Mouse (Mus musculus): ENCODE measurements around the gene Polr3gl.

Polr3gl gene

GRCm38 (mm10) chr3:96555041-96555596 lies 38.9 kb downstream of the Polr3gl start:
- peak; percentile 99 for DNase-seq

- DNase-seq, result peak; percentile 92
Measured at GRCm38 (mm10) chr3:96554251-96554650, 39.7 kb downstream of the Polr3gl start.

- peak; percentile 94 for DNase-seq
Measured at GRCm38 (mm10) chr3:96553601-96554000, 40.4 kb downstream of the Polr3gl start.

- DNase-seq, result peak; percentile 95
Measured at GRCm38 (mm10) chr3:96551890-96552289, 42.1 kb downstream of the Polr3gl start.

GRCm38 (mm10) chr3:96551203-96551602 lies 42.8 kb downstream of the Polr3gl start:
- DNase-seq, result peak; percentile 95

DNA sequence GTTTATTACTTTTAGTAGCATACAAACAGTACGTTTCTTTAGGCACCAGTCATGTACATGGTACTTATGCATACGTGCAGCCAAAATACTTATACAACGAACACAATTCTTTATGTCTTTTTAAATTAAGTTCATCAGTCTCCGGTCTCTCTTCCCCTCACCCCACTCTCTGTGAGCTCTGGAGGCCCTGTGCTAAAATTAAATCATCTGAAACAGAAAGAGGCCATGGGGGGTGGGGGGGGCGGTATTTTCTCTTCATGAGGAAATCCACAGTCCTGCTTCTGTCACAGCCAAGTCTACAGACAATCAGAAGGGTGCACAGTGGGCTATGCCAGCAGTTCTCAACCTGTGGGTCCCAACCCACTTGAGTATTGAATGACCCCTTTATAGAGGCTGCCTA lies 44.6 kb downstream of the Polr3gl start:
- DNase-seq, result no peak

- peak; percentile 91 for DNase-seq
Measured at GRCm38 (mm10) chr3:96548824-96549223, 45.2 kb downstream of the Polr3gl start.

DNA sequence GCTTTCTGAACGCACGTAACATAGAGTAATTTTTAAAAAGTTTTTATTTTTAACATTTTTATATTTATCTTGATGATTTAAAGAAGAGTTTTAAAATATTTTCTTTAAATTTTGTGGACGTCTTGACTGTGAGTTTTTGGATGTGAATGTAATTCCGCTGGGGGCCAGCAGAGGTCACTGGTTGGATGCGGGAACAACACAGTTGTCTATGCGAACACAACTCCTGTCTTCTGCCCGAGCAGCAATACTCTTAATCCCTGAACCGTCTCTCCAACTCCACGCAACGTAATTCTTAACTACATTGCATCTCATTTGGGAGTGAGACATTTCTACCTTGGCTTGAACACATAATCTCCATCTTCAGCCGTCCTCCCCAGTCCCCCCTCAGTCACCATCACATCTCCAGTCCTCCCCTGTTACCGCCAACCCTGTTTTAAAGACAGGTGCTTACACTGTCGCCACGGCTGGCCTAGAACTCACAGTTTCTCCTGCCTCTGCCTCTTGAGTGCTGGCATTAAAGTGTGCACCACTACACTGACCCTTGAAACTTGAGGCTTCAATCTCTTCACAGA lies 46.5 kb downstream of the Polr3gl start:
- peak; percentile 91 for DNase-seq

GRCm38 (mm10) chr3:96546880-96547279 lies 47.1 kb downstream of the Polr3gl start:
- no peak for DNase-seq

DNA sequence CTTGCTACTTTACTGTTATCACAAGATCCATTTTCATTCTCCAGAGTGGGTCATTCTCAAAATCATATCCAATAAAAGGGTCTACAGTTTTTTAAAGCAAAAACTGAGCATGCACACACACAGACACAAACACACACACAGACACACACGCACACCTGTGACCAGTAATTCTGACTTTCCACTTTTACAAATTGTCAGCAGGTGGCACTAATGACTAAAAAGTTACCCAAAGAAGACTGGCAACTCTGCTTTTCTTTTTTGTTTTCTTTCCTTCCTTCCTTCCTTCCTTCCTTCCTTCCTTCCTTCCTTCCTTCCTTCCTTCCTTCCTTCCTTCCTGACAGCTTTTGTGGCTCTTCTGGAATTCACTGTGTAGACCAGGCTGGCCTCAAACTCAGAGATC lies 48.4 kb downstream of the Polr3gl start:
- no peak for DNase-seq

GRCm38 (mm10) chr3:96543345-96543744 lies 50.6 kb downstream of the Polr3gl start:
- DNase-seq, result no peak

DNA sequence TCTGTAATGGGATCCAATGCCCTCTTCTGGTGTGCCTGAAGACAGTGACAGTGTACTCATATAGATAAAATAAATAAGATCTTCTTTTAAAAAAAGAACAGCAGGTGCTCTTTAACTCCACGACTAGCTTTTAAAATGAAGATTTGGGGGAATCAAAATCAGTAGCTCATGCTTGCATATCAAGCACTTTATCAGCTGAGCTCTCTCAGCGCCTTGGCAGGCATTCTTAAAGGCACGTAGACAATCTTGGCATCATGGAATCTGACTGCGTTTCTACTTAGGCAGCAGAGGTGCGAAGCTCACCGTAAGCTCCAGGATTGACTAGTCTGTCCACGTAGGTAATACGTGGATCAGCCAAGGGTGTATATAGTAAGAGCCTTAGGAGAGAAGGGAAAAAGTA lies 51.4 kb downstream of the Polr3gl start:
- DNase-seq, result peak; percentile 74

DNA sequence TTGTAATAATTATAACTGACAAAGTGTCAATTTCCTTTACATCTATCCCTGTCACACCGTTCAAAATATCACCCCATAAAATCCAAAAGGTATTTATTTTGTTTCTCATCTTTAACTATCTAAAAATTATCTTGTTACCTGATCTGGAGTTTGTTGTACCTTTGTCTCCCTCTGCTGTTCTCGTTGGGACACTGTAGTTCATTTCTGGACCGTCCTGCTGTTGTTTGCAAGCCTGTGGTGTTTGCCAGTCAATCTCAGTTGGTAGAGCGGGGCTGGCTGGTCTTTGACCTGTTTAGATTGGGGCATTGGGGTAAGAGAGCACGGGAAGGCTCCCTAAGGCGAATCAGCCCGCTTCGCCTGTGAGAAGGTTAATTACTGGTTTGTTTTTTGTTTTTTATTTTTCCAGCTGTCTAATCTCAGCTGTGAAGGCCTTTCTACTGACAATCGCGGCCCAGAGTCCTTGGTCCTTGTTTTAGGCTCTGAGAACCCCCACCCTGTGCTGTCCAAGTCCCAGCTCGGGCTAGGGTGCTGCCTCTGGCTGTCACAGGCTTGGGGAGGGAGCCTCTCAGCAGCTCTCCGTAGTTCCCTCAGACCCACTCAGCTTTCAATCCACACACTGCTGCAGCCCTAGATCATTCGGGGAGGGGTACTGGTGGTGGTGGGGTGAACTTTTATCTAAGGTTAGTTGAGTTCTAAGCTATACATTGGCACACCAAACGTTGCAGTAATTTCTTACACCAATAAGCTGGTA lies 52.5 kb downstream of the Polr3gl start:
- peak; percentile 81 for DNase-seq

DNA sequence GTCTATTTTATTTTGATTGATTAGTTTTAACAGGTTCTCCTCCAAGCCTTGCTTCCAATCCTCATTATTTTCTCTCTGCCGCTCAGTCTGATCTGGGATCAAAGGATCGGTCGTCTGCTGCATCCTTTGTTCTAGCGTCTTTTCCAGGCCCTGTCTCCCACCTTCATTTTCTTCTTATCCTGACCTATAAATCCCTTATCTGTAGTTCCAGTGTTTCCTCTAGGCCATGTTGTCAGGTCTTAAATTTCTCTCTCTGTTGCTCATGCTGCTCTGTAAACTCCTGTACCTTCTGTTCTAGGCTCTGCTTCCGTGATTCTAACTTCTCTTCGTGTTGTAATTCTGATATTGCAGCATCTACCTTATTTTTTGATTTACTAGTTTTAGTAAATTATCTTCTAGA lies 53.2 kb downstream of the Polr3gl start:
- no peak for DNase-seq

- DNase-seq, result no peak
Measured at GRCm38 (mm10) chr3:96539316-96539715, 54.7 kb downstream of the Polr3gl start.

DNA sequence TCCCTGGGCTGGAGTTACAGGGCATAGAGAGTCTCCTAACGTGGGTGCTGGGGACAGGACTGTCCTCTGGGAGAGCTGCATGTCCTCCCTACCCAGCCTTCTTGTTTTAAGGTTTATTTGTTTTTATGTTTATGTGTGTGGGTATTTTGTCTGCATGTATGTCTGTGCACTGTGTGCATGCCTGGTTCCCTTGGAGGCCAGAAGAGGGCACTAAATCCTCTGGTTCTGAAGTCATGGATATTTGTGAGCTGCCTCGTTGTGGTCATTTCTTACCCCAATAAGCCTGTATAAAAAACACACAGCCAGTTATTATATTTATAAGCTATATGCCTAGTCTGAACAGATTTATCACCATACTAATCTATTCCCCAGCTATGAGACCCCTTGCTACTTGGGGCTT lies 59.7 kb downstream of the Polr3gl start:
- DNase-seq, result peak; percentile 60

DNA sequence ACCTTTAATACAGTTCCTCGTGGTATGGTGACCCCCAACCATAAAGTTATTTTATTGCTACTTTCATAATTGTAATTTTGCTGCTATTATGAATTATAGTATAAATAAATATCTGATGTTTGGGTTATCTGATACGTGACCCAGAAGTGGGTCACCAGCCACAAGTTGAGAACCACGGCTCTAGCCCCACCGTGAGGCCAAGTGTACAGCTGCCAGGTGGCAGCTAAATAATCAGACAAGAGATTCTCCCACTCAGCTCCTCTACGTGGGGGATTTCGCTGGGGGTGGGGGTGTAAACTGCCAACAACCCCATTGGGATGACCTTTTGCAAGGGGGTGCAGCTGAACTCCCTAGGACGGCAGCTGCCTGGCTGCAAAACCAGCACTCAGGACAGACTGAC lies 61.9 kb downstream of the Polr3gl start:
- DNase-seq, result peak; percentile 89

GRCm38 (mm10) chr3:96528506-96528905 lies 65.5 kb downstream of the Polr3gl start:
- peak; percentile 81 for DNase-seq

Data from heart, adult 11 months (tissue).